Mouse (Mus musculus) urinary bladder, postnatal 14 days (tissue): Measurements from ENCODE around the gene Gsap.
"Not testable (repeated sequence)": the region's sequence is repeated elsewhere in the genome, so short reads cannot be mapped to it uniquely, and the experiment has no call there.

Experiments
- DNase-seq: peaks from one replicate; pipeline ENCODE4 v3.0.0; 2021; ENCODE audit warnings: low spot score

Gsap gene

GRCm38 (mm10) chr5:21183046-21183445 is 3.0 kb upstream of the Gsap start:
- not testable (repeated sequence) for DNase-seq

- DNase-seq: no peak
These were observed 766 bp downstream of the Gsap start for GRCm38 (mm10) chr5:21186821-21187220.

- DNase-seq: no peak
These were observed 2.4 kb downstream of the Gsap start for GRCm38 (mm10) chr5:21188435-21188834.

GRCm38 (mm10) chr5:21189036-21189435 is 3.0 kb downstream of the Gsap start:
- DNase-seq: no peak

- DNase-seq: no peak
These were observed 3.4 kb downstream of the Gsap start for GRCm38 (mm10) chr5:21189460-21189859.

- DNase-seq: no peak
These were observed 17.4 kb downstream of the Gsap start for GRCm38 (mm10) chr5:21203504-21203903.

GRCm38 (mm10) chr5:21204157-21204556 is 18.1 kb downstream of the Gsap start:
- DNase-seq: no peak

- no peak for DNase-seq
These were observed 20.0 kb downstream of the Gsap start for GRCm38 (mm10) chr5:21206014-21206413.

- DNase-seq: no peak
These were observed 25.4 kb downstream of the Gsap start for GRCm38 (mm10) chr5:21211406-21211805.

- no peak for DNase-seq
These were observed 26.9 kb downstream of the Gsap start for GRCm38 (mm10) chr5:21212933-21213332.

GRCm38 (mm10) chr5:21213801-21214200 is 27.7 kb downstream of the Gsap start:
- DNase-seq: no peak

GRCm38 (mm10) chr5:21217453-21218294 is 31.6 kb downstream of the Gsap start:
- peak; percentile 40 for DNase-seq

- no peak for DNase-seq
These were observed 46.8 kb downstream of the Gsap start for GRCm38 (mm10) chr5:21232876-21233275.

- DNase-seq: no peak
These were observed 58.5 kb downstream of the Gsap start for GRCm38 (mm10) chr5:21244575-21244974.

- no peak for DNase-seq
These were observed 59.2 kb downstream of the Gsap start for GRCm38 (mm10) chr5:21245241-21245640.

- DNase-seq: no peak
These were observed 60.7 kb downstream of the Gsap start for GRCm38 (mm10) chr5:21246794-21247193.

- no peak for DNase-seq
These were observed 61.9 kb downstream of the Gsap start for GRCm38 (mm10) chr5:21247916-21248315.

- DNase-seq: no peak
These were observed 62.8 kb downstream of the Gsap start for GRCm38 (mm10) chr5:21248834-21249233.

- no peak for DNase-seq
These were observed 68.9 kb downstream of the Gsap start for GRCm38 (mm10) chr5:21254731-21255525.

- DNase-seq: no peak
These were observed 69.6 kb downstream of the Gsap start for GRCm38 (mm10) chr5:21255551-21256132.

GRCm38 (mm10) chr5:21257126-21257525 is 71.1 kb downstream of the Gsap start:
- no peak for DNase-seq

GRCm38 (mm10) chr5:21257806-21258205 is 71.8 kb downstream of the Gsap start:
- no peak for DNase-seq

GRCm38 (mm10) chr5:21260746-21261145 is 74.7 kb downstream of the Gsap start:
- DNase-seq: no peak
